Mouse (Mus musculus) stomach, embryonic 16.5 days (tissue): ENCODE measurements at regions not wholly inside any gene's neighbourhood (a gene's known extent, or its start where the extent isn't known, plus 50 kb on each side); places are given as distances from the start of the nearest gene placed in this dataset.

Source experiments
- ATAC-seq: fragments of 200-750 bp; cut with Nextera tagmentation; 2 replicates; pipeline ENCODE4 v1.8.0; 2017; ENCODE audit warnings: moderate number of reproducible peaks, moderate TSS enrichment; ENCODE audit not compliant: insufficient read depth, low FRiP score
- H3K27ac ChIP-seq: fragments of 300-500 bp; sonication (generic); 2 replicates; pipeline ENCODE4 v1.5.1; 2014; ENCODE audit warnings: low read length
- H3K27me3 ChIP-seq: fragments of 300-500 bp; sonication (generic); 2 replicates; pipeline ENCODE4 v1.6.1; 2014; ENCODE audit warnings: low read length, control low read depth, mixed read lengths; ENCODE audit not compliant: control insufficient read depth, insufficient read depth
- H3K36me3 ChIP-seq: fragments of 300-500 bp; sonication (generic); 2 replicates; pipeline ENCODE4 v1.6.1; 2014; ENCODE audit warnings: low read length; ENCODE audit not compliant: control insufficient read depth, insufficient read depth
- H3K4me1 ChIP-seq: fragments of 300-500 bp; sonication (generic); 2 replicates; pipeline ENCODE4 v1.6.1; 2014; ENCODE audit warnings: low read length, control low read depth, mixed read lengths; ENCODE audit not compliant: control insufficient read depth, insufficient read depth
- H3K4me2 ChIP-seq: fragments of 300-500 bp; sonication (generic); 2 replicates; pipeline ENCODE4 v1.6.1; 2014; ENCODE audit warnings: low read depth, low read length, mixed read lengths
- H3K4me3 ChIP-seq: fragments of 300-500 bp; sonication (generic); replicated peaks from 2 replicates; pipeline ENCODE4 v1.5.1; 2014; ENCODE audit warnings: mild to moderate bottlenecking, low read length
- H3K9ac ChIP-seq: fragments of 300-500 bp; sonication (generic); 2 replicates; pipeline ENCODE4 v1.6.1; 2014; ENCODE audit warnings: low read length
- H3K9me3 ChIP-seq: fragments of 300-500 bp; sonication (generic); replicated peaks from 2 replicates; pipeline ENCODE4 v1.6.1; 2016; ENCODE audit warnings: low read length, control low read depth; ENCODE audit not compliant: control insufficient read depth
- WGBS: fragments of 180-500 bp; shearing (Covaris S2); extraction: QIAGEN DNeasy Blood & Tissue Kit; methylation state at CpG from one replicate; pipeline ENCODE4 v1.1.7; 2014; 5-methylcytosine and 5-hydroxymethylcytosine counted together

DNA sequence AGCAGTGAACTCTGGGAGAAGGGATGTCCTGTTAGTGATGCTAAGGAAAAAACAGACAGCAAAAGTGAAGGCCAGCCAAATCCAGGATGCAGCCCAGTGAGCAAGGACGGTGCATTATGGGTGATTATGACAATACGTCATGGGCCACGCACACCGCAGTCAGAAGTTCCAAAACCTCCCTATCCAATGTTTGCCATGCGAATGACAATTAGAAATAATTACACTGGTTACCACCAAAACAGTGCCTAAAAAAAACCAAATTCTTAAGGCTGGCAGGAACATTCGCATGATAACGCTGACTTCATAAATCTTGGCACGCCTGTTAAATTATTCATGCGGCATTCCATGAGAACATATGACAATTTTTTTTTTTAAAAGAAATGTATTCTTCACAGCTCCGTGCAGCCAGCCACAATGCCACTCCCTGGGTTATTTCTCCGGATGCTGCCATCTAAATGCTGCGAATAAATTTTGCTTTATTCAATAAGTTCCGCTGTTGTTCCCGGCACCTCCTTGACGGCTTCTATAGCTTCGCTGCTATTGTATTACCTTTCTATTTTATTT, 421.8 kb upstream of the Adamts16 start:
- WGBS, result 91% methylated on average over 16 of the region's 16 CpGs
- Histone ChIP-seq H3K27me3 (no peaks in the 10 kb centered on the region), H3K4me1 (no peaks in the 10 kb centered on the region)

DNA sequence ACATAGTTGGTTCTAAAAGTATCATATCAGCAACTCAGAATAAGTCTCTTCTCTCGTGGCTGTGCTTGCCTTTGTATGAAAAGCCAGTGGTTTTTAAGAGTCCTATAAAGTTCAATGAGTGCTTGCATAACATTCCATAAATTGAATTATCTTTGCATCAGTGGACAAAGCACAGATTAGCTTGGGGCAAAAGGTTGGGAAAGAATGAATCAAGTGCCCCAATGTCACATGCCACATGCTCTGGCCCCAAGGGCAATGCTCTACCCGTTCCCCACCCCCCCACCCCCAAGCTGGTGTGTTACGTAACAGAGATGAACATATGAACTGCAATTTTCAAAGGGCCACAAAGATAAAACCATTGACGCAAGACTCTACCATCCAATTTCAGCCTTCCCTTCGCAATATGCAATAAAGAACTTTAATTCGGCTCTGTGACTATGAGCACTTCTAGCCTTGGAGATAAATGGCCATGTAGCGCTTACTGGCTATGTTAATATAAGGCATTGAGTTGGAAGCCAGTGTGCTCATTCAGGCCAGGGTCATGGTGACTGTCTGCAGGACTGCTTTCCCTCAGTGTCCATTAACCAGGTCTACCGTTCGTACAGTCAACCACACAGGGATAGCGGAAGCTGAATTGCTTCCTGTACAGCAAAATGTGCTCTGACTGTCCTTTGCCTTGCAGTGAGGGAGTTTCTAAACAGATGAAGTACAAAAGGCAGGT, 421.1 kb upstream of the Adamts16 start:
- ATAC-seq, result no peak
- no peak overlapping the region for H3K4me2 ChIP-seq
- H3K27ac ChIP-seq, result no peak overlapping the region
- no peaks in the 10 kb centered on the region for H3K9me3 ChIP-seq
- 80% methylated on average over 10 of the region's 10 CpGs for WGBS
- H3K4me1 ChIP-seq, result no peaks in the 10 kb centered on the region
- H3K36me3 ChIP-seq, result no peaks in the 10 kb centered on the region
- H3K9ac ChIP-seq, result no peak overlapping the region
- no peak overlapping the region for H3K4me3 ChIP-seq
- H3K27me3 ChIP-seq, result no peaks in the 10 kb centered on the region

More for the DNA sequence above, 421.8 kb upstream of the Adamts16 start:
- Histone ChIP-seq H3K27ac (no peak overlapping the region), H3K36me3 (no peaks in the 10 kb centered on the region), H3K9me3 (no peaks in the 10 kb centered on the region), H3K9ac (no peak overlapping the region), H3K4me3 (no peak overlapping the region), H3K4me2 (no peak overlapping the region)
- ATAC-seq, result no peak

DNA sequence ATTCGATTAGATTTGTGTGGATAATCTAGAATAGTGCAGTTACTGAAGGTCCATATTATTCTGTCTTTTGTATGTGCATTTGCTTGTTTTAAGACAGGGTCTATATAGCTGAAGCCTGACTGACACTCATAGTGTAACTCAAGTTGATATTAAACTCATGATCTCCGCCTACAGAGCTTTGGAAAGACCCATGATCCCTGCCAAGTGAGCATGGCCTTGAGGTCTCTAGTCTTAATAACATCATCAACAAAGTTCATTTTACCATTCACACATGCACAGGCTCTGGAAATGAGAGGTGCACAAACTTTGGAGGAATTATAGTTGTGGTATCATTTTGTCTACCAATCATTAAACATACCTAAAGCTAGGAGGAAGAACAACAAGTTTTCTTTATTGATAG, 412.4 kb upstream of the Adamts16 start:
- no peaks in the 10 kb centered on the region for H3K36me3 ChIP-seq
- no peaks in the 10 kb centered on the region for H3K9me3 ChIP-seq
- no peak overlapping the region for H3K4me3 ChIP-seq
- H3K27ac ChIP-seq, result no peak overlapping the region
- no peaks in the 10 kb centered on the region for H3K4me1 ChIP-seq
- no peak overlapping the region for H3K4me2 ChIP-seq
- no peaks in the 10 kb centered on the region for H3K27me3 ChIP-seq
- WGBS, result 84% methylated on average over 2 of the region's 2 CpGs
- no peak for ATAC-seq
- no peak overlapping the region for H3K9ac ChIP-seq

DNA sequence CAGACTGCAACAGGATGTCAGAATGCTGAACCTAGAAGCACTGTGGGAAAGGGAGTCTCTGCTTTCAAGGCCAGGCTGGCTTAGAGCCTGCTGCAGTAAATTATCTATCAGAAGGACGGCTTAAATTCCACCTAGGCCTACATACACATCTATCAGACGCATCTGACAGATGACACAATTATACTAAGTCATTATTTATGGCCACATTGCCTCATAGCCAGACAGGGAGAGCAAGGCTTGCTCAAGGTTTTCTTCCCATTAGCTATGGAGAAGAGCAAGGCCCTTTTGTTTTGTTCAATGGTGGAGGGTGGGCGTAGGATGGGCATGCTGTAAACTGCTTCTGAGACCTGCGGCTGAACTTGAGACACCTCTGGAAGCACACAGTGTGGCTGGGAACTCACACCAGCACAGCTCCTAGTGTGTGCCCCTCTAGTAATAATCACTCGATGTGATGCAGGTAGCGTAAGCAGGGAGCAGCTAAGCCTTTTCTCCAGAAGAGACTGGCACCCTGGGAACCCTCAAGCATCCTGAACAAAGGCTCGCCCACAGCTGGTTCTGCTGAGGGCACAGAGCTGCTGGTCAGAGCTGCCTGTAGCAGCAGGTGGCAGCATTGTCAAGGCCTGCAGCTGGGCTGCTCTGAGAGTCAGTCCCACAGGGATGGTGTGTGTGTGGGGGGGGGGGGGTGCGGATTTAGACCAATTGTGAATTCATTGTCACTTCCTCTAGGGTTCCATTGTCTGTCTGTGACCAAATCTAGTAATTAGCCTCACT, 406.8 kb upstream of the Adamts16 start:
- H3K27ac ChIP-seq, result no peak overlapping the region
- H3K9ac ChIP-seq, result no peak overlapping the region
- H3K4me1 ChIP-seq, result no peaks in the 10 kb centered on the region
- H3K36me3 ChIP-seq, result no peaks in the 10 kb centered on the region
- no peak for ATAC-seq
- H3K4me2 ChIP-seq, result no peak overlapping the region
- H3K27me3 ChIP-seq, result no peaks in the 10 kb centered on the region
- WGBS, result 49% methylated on average over 8 of the region's 8 CpGs
- no peaks in the 10 kb centered on the region for H3K9me3 ChIP-seq
- H3K4me3 ChIP-seq, result no peak overlapping the region

GRCm38 (mm10) chr13:71247241-71247640, 405.6 kb upstream of the Adamts16 start:
- no peaks in the 10 kb centered on the region for H3K9me3 ChIP-seq
- H3K27me3 ChIP-seq, result no peaks in the 10 kb centered on the region
- no peak overlapping the region for H3K4me3 ChIP-seq
- ATAC-seq, result no peak
- H3K27ac ChIP-seq, result no peak overlapping the region
- no peaks in the 10 kb centered on the region for H3K36me3 ChIP-seq
- no peak overlapping the region for H3K9ac ChIP-seq
- no peaks in the 10 kb centered on the region for H3K4me1 ChIP-seq
- no peak overlapping the region for H3K4me2 ChIP-seq

- no peak overlapping the region for H3K9ac ChIP-seq
- no peaks in the 10 kb centered on the region for H3K27me3 ChIP-seq
- no peaks in the 10 kb centered on the region for H3K4me1 ChIP-seq
- H3K36me3 ChIP-seq, result no peaks in the 10 kb centered on the region
- H3K27ac ChIP-seq, result no peak overlapping the region
- H3K4me3 ChIP-seq, result no peak overlapping the region
- no peaks in the 10 kb centered on the region for H3K9me3 ChIP-seq
- no peak overlapping the region for H3K4me2 ChIP-seq
- 69% methylated on average over 4 of the region's 4 CpGs for WGBS
- ATAC-seq, result no peak; the same call in 1 of the 2 replicates
Observed at GRCm38 (mm10) chr13:71245326-71245725, 403.7 kb upstream of the Adamts16 start.

GRCm38 (mm10) chr13:71239782-71240181, 398.2 kb upstream of the Adamts16 start:
- Histone ChIP-seq H3K27ac (no peak overlapping the region), H3K4me2 (no peak overlapping the region), H3K36me3 (no peaks in the 10 kb centered on the region), H3K9me3 (no peaks in the 10 kb centered on the region), H3K4me3 (no peak overlapping the region), H3K27me3 (no peaks in the 10 kb centered on the region), H3K9ac (no peak overlapping the region), H3K4me1 (no peaks in the 10 kb centered on the region)
- ATAC-seq, result no peak
- 70% methylated on average over 4 of the region's 4 CpGs for WGBS

DNA sequence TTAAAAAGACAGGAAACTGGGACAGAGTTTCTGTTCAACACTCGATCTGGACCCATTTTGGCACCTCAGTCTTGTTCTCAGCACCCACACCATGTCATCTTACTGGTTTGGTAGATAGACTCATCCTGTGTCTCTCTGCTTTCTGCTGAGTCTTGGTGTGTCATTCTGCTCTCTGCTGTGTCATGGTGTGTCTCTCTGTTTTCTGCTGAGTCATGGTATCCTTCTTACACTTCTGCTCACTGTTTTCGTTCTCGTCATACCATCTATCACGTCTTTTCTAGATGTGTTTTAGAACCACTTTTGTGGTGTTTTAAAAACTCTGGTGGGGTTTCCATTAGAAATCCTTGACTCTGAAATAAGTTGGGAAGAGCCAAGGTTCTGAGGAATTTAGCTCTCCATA, 393.7 kb upstream of the Adamts16 start:
- Histone ChIP-seq H3K27ac (no peak overlapping the region), H3K4me1 (no peaks in the 10 kb centered on the region), H3K4me2 (no peak overlapping the region), H3K9ac (no peak overlapping the region), H3K9me3 (no peaks in the 10 kb centered on the region), H3K27me3 (no peaks in the 10 kb centered on the region), H3K36me3 (no peaks in the 10 kb centered on the region), H3K4me3 (no peak overlapping the region)
- WGBS, result 86% methylated on average over 4 of the region's 4 CpGs
- no peak for ATAC-seq

GRCm38 (mm10) chr13:71231182-71231581, 389.6 kb upstream of the Adamts16 start:
- Histone ChIP-seq H3K27ac (no peak overlapping the region), H3K36me3 (no peaks in the 10 kb centered on the region), H3K4me3 (no peak overlapping the region), H3K27me3 (no peaks in the 10 kb centered on the region), H3K9me3 (no peaks in the 10 kb centered on the region), H3K4me2 (no peak overlapping the region), H3K4me1 (no peaks in the 10 kb centered on the region), H3K9ac (no peak overlapping the region)
- ATAC-seq, result no peak
- 63% methylated on average over 5 of the region's 5 CpGs for WGBS
